Mouse (Mus musculus): ENCODE measurements around the gene Per2. TPM values are rescaled to one million over a fixed set of nuclear protein-coding genes. Genes with fewer than 3 reads are reported as not detected.
A peak's percentile ranks its signal among the peaks of the same experiment; 100 is the strongest.

Gene Per2
- polyA plus RNA-seq, 1 experiment: 5.6 TPM

- WGBS: 83% methylated on average over 4 of the region's 4 CpGs
Observed at GRCm38 (mm10) chr1:91469888-91470419, 10.8 kb upstream of the Per2 start.

GRCm38 (mm10) chr1:91466186-91466585 is 7.1 kb upstream of the Per2 start:
- DNase-seq: peak; percentile 84
- no peaks in the 10 kb centered on the region for H3K27me3 ChIP-seq (replicated peaks; ENCODE audit: control insufficient read depth, insufficient read depth, low read length)
- peaks cover 30% of the 10 kb centered on the region for H3K4me1 ChIP-seq (ENCODE audit: control insufficient read depth, insufficient read depth, low read length)
- no peaks in the 10 kb centered on the region for H3K36me3 ChIP-seq (ENCODE audit: control insufficient read depth, insufficient read depth, low read length)
- no peak overlapping the region for H3K4me3 ChIP-seq (ENCODE audit: insufficient read depth, low read depth, low read length)
- WGBS: 71% methylated on average over 6 of the region's 6 CpGs
- no peak for TF ChIP-seq CTCF (conservative IDR thresholded peaks at IDR 0.05; ENCODE audit: insufficient read depth, insufficient read length, low read depth, low read length)
- TF ChIP-seq POLR2A (IDR thresholded peaks at IDR 0.05; ENCODE audit: low read depth, low read length): no peak
- H3K27ac ChIP-seq (ENCODE audit: insufficient read depth, low read depth, low read length): peak overlapping the region; percentile 72

More at GRCm38 (mm10) chr1:91469888-91470419, 10.8 kb upstream of the Per2 start:
- no peak overlapping the region for H3K4me3 ChIP-seq (ENCODE audit: insufficient read depth, low read depth, low read length)
- peaks cover 13% of the 10 kb centered on the region for H3K4me1 ChIP-seq (ENCODE audit: control insufficient read depth, insufficient read depth, low read length)
- DNase-seq: no peak
- H3K36me3 ChIP-seq (ENCODE audit: control insufficient read depth, insufficient read depth, low read length): no peaks in the 10 kb centered on the region
- H3K27ac ChIP-seq (ENCODE audit: insufficient read depth, low read depth, low read length): no peak overlapping the region
- no peak for TF ChIP-seq CTCF (conservative IDR thresholded peaks at IDR 0.05; ENCODE audit: insufficient read depth, insufficient read length, low read depth, low read length)
- TF ChIP-seq POLR2A (IDR thresholded peaks at IDR 0.05; ENCODE audit: low read depth, low read length): no peak
- no peaks in the 10 kb centered on the region for H3K27me3 ChIP-seq (replicated peaks; ENCODE audit: control insufficient read depth, insufficient read depth, low read length)

- H3K27me3 ChIP-seq (replicated peaks; ENCODE audit: control insufficient read depth, insufficient read depth, low read length): no peaks in the 10 kb centered on the region
- H3K4me3 ChIP-seq (ENCODE audit: insufficient read depth, low read depth, low read length): no peak overlapping the region
- H3K36me3 ChIP-seq (ENCODE audit: control insufficient read depth, insufficient read depth, low read length): no peaks in the 10 kb centered on the region
- 13% methylated on average over 1 of the region's 1 CpGs for WGBS
- peak; percentile 91 for DNase-seq
- H3K4me1 ChIP-seq (ENCODE audit: control insufficient read depth, insufficient read depth, low read length): peaks cover 33% of the 10 kb centered on the region
- TF ChIP-seq POLR2A (IDR thresholded peaks at IDR 0.05; ENCODE audit: low read depth, low read length) (no peak), CTCF (conservative IDR thresholded peaks at IDR 0.05; ENCODE audit: insufficient read depth, insufficient read length, low read depth, low read length) (no peak)
- peak overlapping the region; percentile 86 for H3K27ac ChIP-seq (ENCODE audit: insufficient read depth, low read depth, low read length)
Observed at GRCm38 (mm10) chr1:91465244-91465643, 6.1 kb upstream of the Per2 start.

- WGBS: 34% methylated on average over 5 of the region's 5 CpGs
- Histone ChIP-seq H3K27ac (ENCODE audit: insufficient read depth, low read depth, low read length) (peak overlapping the region; percentile 86), H3K4me3 (ENCODE audit: insufficient read depth, low read depth, low read length) (no peak overlapping the region), H3K36me3 (ENCODE audit: control insufficient read depth, insufficient read depth, low read length) (no peaks in the 10 kb centered on the region), H3K27me3 (replicated peaks; ENCODE audit: control insufficient read depth, insufficient read depth, low read length) (no peaks in the 10 kb centered on the region), H3K4me1 (ENCODE audit: control insufficient read depth, insufficient read depth, low read length) (peaks cover 40% of the 10 kb centered on the region)
- TF ChIP-seq POLR2A (IDR thresholded peaks at IDR 0.05; ENCODE audit: low read depth, low read length): no peak
- TF ChIP-seq CTCF (conservative IDR thresholded peaks at IDR 0.05; ENCODE audit: insufficient read depth, insufficient read length, low read depth, low read length): no peak
- peak; percentile 83 for DNase-seq
Observed at GRCm38 (mm10) chr1:91464436-91464835, 5.3 kb upstream of the Per2 start.

- Histone ChIP-seq H3K4me1 (ENCODE audit: control insufficient read depth, insufficient read depth, low read length) (peaks cover 40% of the 10 kb centered on the region), H3K4me3 (ENCODE audit: insufficient read depth, low read depth, low read length) (no peak overlapping the region), H3K27ac (ENCODE audit: insufficient read depth, low read depth, low read length) (peak overlapping the region; percentile 86), H3K27me3 (replicated peaks; ENCODE audit: control insufficient read depth, insufficient read depth, low read length) (no peaks in the 10 kb centered on the region), H3K36me3 (ENCODE audit: control insufficient read depth, insufficient read depth, low read length) (no peaks in the 10 kb centered on the region)
- TF ChIP-seq POLR2A (IDR thresholded peaks at IDR 0.05; ENCODE audit: low read depth, low read length) (no peak), CTCF (conservative IDR thresholded peaks at IDR 0.05; ENCODE audit: insufficient read depth, insufficient read length, low read depth, low read length) (no peak)
- 64% methylated on average over 13 of the region's 13 CpGs for WGBS
- DNase-seq: peak; percentile 85
Observed at GRCm38 (mm10) chr1:91463336-91463995, 4.3 kb upstream of the Per2 start.

GRCm38 (mm10) chr1:91460564-91460963 is 1.4 kb upstream of the Per2 start:
- no peak for TF ChIP-seq POLR2A (IDR thresholded peaks at IDR 0.05; ENCODE audit: low read depth, low read length)
- TF ChIP-seq CTCF (conservative IDR thresholded peaks at IDR 0.05; ENCODE audit: insufficient read depth, insufficient read length, low read depth, low read length): peak; percentile 21; the same call in 1 of the 2 replicates
- Histone ChIP-seq H3K4me3 (ENCODE audit: insufficient read depth, low read depth, low read length) (no peak overlapping the region), H3K27ac (ENCODE audit: insufficient read depth, low read depth, low read length) (no peak overlapping the region), H3K36me3 (ENCODE audit: control insufficient read depth, insufficient read depth, low read length) (no peaks in the 10 kb centered on the region), H3K27me3 (replicated peaks; ENCODE audit: control insufficient read depth, insufficient read depth, low read length) (no peaks in the 10 kb centered on the region), H3K4me1 (ENCODE audit: control insufficient read depth, insufficient read depth, low read length) (peaks cover 55% of the 10 kb centered on the region)
- 55% methylated on average over 4 of the region's 4 CpGs for WGBS
- DNase-seq: peak; percentile 35

GRCm38 (mm10) chr1:91460069-91460468 is 945 bp upstream of the Per2 start:
- TF ChIP-seq CTCF (conservative IDR thresholded peaks at IDR 0.05; ENCODE audit: insufficient read depth, insufficient read length, low read depth, low read length) (no peak), POLR2A (IDR thresholded peaks at IDR 0.05; ENCODE audit: low read depth, low read length) (no peak)
- Histone ChIP-seq H3K36me3 (ENCODE audit: control insufficient read depth, insufficient read depth, low read length) (no peaks in the 10 kb centered on the region), H3K27me3 (replicated peaks; ENCODE audit: control insufficient read depth, insufficient read depth, low read length) (no peaks in the 10 kb centered on the region), H3K27ac (ENCODE audit: insufficient read depth, low read depth, low read length) (peak overlapping the region; percentile 26; the same call in 1 of the 2 replicates), H3K4me3 (ENCODE audit: insufficient read depth, low read depth, low read length) (no peak overlapping the region), H3K4me1 (ENCODE audit: control insufficient read depth, insufficient read depth, low read length) (peaks cover 57% of the 10 kb centered on the region)
- DNase-seq: no peak
- WGBS: 24% methylated on average over 7 of the region's 7 CpGs
